Mouse (Mus musculus) lung, adult 2 months (tissue): ENCODE measurements around the gene Fbxl19. TPM values are rescaled to one million over a fixed set of nuclear protein-coding genes. Genes with fewer than 3 reads are reported as not detected.

Source experiments
- DNase-seq: peaks from one replicate; pipeline ENCODE4 v3.0.0; 2022
- H3K4me1 ChIP-seq: fragments of 200-500 bp; 2 replicates; pipeline ENCODE4 v1.6.1; 2011; ENCODE audit warnings: low read length; ENCODE audit not compliant: control insufficient read depth, insufficient read depth
- H3K4me3 ChIP-seq: fragments of 200-500 bp; replicated peaks from 2 replicates; pipeline ENCODE3; 2011; ENCODE audit warnings: low read depth, mild to moderate bottlenecking, control low read depth, low read length; ENCODE audit errors: extremely low read depth
- CTCF ChIP-seq: fragments of 200-500 bp; IDR thresholded peaks from 2 replicates; pipeline ENCODE4 v1.5.1; 2011; ENCODE audit warnings: mild to moderate bottlenecking, low read length, control low read depth; ENCODE audit not compliant: insufficient read depth
- POLR2A ChIP-seq: fragments of 200-500 bp; IDR thresholded peaks from 2 replicates; pipeline ENCODE4 v1.6.1; 2011; ENCODE audit warnings: low read depth, mild to moderate bottlenecking, control low read depth, low read length, borderline replicate concordance; ENCODE audit errors: extremely low read depth
- WGBS: fragments of 180-500 bp; shearing (Covaris S2); methylation state at CpG from one replicate; pipeline ENCODE4 v1.1.7; 2018; 5-methylcytosine and 5-hydroxymethylcytosine counted together
- polyA plus RNA-seq: library from polyadenylated mRNA; depleted of rRNA; stranded (reverse); fragments of >200 nt; gene quantifications from 2 replicates; pipeline ENCODE4 v1.2.3, GENCODE M21; 2012

The Fbxl19 gene
- polyA plus RNA-seq, 1 experiment, result 25.9 TPM

DNA sequence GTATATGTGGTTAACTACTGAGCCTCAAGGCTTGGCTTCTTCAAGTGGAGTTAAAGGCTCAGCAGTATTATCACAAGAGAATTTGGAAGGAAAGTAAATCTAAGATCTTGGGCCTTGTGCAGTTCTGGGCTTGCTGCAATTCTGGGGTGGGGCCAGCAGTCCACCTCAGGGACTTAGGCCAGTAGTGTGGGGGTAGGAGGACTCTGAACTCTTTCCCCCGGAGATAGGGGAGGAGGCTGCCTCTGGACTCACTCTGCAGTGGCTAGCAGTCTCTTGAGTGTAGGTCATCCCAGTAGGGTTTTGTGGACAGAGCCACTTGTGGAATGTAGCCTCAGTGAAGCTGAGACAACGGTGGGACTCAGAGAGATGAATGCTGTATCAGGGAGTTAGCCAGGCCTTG lies 21.4 kb downstream of the Fbxl19 start:
- no peak for DNase-seq
- Histone ChIP-seq H3K4me3 (no peak overlapping the region), H3K4me1 (peaks cover 3% of the 10 kb centered on the region; the same call in 1 of the 2 replicates)
- 79% methylated on average over 2 of the region's 2 CpGs for WGBS
- TF ChIP-seq CTCF, result no peak
- no peak for TF ChIP-seq POLR2A

DNA sequence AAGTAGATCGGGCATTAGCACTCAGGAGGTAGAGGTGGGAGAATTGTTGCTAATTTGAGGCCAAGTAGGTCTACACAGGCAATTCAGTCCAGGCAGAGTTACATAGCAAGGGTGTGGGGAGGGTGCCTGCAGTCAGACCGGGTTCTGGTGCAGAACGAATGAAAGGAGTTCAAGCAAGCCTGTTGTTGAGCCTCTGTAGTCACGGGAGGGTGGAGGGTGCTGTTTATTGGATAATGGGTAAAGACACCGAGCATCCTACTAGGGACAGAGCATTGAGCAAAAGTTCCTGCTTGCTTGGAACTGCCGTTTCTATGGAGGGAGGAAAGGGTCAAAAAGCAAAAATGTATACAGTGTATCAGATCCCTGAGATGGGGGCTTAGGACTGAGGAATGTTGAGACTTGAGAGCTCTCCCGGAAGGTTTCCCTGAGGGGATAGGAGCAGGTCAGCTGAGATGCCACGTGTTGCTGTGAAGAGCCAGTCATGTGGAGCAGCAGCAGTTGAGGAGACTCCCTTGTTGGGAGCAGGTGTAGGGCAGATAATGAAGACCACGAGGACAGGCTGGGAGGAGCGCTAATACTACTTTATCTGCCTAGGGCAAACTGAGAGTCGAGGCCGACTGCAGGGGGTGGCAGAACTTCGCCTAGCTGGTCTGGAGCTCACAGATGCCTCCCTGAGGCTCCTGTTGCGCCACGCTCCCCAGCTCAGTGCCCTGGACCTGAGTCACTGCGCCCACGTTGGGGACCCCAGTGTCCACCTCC lies 22.7 kb downstream of the Fbxl19 start:
- Histone ChIP-seq H3K4me1 (peaks cover 3% of the 10 kb centered on the region; the same call in 1 of the 2 replicates), H3K4me3 (no peak overlapping the region)
- 74% methylated on average over 17 of the region's 17 CpGs for WGBS
- no peak for DNase-seq
- TF ChIP-seq CTCF (no peak), POLR2A (no peak)

DNA sequence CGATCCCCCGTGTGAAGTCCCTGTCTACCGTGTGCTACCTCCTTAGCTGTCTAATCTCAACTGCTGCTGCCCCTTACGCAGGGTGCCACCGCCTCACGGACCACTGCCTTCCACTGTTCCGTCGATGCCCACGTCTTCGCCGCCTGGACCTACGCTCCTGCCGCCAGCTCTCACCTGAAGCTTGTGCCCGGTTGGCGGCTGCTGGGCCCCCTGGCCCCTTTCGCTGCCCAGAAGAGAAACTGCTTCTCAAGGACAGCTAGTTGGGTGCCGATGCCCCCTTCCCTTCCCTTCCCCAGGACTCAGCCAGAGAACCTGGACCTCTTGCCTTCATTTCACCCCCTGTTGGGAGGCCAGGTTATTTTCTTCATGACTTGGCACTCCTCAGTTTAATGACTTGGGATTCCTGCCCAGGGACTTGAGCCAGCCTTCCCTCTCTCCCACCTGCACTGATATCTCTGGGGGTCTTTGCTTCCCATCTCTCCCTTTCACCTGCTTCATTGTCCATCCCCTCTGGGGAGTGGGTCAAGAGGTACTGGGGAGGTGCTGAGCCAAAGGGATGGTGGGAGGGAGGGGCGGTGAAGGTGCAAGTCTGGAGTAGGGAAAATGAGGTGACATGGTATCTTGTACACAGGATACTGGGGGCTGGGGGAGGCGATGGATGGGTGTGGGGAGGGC lies 23.5 kb downstream of the Fbxl19 start:
- DNase-seq, result no peak
- TF ChIP-seq POLR2A (no peak), CTCF (no peak)
- 91% methylated on average over 19 of the region's 19 CpGs for WGBS
- Histone ChIP-seq H3K4me1 (peaks cover 3% of the 10 kb centered on the region; the same call in 1 of the 2 replicates), H3K4me3 (no peak overlapping the region)

DNA sequence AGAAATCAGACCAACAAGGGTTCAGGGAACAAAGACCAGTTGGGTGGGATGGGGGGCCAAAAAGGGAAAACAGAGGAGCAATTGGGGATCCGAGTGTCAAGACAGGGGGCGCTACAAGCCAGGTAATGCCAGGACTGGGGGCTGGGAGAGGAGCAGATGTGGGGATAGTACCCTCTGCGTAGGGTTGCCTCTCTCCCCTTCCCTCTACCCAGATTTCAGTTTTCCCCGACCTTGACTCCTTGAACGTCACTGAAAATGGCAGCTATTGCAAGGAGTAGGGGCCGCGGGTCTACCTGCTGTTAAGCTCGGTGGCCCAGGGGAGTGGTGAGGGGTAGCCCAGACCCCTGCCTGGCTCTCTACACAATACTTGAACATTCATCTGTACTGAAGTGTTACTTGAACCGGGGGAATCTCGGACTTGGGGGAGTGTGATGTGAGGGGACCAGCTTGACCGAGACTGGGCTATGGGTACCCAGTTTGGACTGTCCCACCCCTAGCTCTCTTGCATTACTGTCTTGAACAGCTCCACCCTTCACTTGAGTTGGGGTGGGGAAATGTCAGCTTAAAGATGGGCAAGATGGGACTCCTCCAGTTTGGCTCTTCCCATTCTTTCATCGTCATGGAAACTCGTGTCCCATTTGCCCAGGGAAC lies 24.1 kb downstream of the Fbxl19 start:
- WGBS, result 49% methylated on average over 13 of the region's 13 CpGs
- DNase-seq, result no peak
- peaks cover 3% of the 10 kb centered on the region; the same call in 1 of the 2 replicates for H3K4me1 ChIP-seq

DNA sequence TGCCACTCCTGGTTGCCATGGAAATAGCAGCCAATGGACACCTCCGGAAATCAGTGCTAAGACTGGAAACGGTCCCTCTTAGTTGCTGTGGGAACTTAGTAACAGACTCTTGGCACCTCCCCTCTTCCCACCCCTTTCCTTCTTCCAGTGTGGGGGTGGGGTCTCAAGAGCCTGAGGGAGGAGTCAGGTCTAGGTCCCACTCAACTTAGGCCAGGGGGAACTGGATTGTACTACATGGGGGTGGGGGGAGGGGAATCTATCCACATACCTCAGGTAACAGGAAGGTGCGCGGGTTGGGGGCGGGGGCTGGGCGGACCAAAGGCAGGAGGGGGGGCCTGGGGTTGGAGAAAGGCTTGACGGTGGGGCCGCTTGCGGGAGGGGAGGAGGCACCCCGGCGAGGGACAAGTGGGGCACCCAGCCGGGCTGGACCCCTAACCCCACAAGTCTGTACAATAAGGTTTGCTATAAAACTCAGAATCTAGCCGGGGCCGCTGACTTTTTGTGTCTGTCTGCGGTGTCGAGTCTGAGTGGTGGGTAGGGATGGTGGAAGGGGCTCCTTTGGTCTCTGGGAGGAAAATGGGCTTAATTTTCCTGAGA lies 24.8 kb downstream of the Fbxl19 start:
- TF ChIP-seq POLR2A, result no peak
- no peak for TF ChIP-seq CTCF
- DNase-seq, result peak; percentile 96
- H3K4me1 ChIP-seq, result peaks cover 5% of the 10 kb centered on the region
- 3% methylated on average over 16 of the region's 16 CpGs for WGBS
- peak overlapping the region; percentile 99 for H3K4me3 ChIP-seq

More for the DNA sequence above, 24.1 kb downstream of the Fbxl19 start:
- no peak for TF ChIP-seq POLR2A
- no peak for TF ChIP-seq CTCF
- H3K4me3 ChIP-seq, result no peak overlapping the region

DNA sequence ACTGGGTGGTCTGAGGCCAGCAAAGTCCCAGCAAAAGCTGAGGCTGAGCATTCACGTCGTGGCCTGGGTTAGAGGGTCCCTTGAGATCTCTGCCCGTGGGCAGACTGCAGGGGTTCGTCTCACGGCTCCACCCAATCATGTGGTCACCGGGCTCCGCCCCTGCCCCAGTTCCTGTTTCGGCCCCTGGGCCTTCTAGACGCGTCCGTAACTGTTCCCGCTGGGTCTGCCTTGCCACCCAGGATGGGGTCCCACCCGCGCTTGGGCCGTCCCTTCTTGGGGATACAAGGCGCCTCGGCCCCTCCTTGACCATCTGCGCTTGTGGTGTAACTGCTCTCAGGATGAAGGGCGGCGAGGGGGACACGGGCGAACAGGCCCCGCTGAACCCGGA lies 25.3 kb downstream of the Fbxl19 start, which contains the start of gene Orai3:
TSS of gene Orai3 (plus strand) at position 165 of the 388 bp plus-strand sequence.
- TF ChIP-seq CTCF (no peak), POLR2A (peak; percentile 98)

DNA sequence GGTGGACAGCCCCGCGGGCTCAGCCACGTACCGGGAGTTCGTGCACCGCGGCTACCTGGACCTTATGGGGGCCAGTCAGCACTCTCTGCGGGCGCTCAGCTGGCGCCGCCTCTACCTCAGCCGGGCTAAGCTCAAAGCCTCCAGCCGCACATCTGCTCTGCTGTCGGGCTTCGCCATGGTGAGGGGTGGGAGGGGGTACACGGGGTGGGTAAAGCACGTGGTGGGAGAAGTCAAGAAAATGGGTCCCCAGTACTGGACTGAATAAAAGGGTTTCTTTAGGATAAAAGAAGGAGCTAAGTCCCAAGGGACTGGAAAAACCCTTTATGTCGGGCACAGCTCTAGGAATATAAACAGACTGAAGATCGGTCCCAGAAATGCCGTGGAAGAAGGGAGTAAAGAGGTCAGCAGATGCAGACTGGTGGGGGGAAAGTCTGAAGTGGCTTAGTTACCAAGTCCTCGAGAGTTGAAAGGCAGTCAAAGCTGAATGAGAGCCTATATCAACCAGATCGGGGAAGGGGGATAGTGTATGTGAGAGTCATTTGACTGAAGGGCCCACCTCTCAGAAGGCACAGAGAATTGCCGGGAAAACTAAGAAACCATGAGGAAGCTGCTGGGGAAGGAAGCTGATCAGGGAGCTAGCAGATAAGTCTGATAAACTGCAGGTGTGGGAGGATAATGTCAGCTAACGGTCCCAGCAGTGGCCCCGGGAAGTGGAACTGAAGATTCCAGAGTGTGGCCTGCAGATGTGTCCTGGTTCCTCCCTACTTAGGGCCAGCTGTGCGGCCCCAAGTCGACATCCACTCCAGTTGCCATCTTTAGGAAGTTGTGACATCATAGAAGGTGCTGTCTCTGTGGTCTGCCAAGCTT lies 25.9 kb downstream of the Fbxl19 start:
- TF ChIP-seq CTCF (no peak), POLR2A (no peak)
- peaks cover 6% of the 10 kb centered on the region for H3K4me1 ChIP-seq
- peak overlapping the region; percentile 99 for H3K4me3 ChIP-seq
- 1% methylated on average over 27 of the region's 27 CpGs for WGBS
- no peak for DNase-seq

More for the DNA sequence above, 25.3 kb downstream of the Fbxl19 start, which contains the start of gene Orai3:
- under 1% methylated on average over 24 of the region's 24 CpGs for WGBS
- Histone ChIP-seq H3K4me1 (peaks cover 6% of the 10 kb centered on the region), H3K4me3 (peak within 1 kb of the TSS; percentile 99)
- DNase-seq, result peak; percentile 92

DNA sequence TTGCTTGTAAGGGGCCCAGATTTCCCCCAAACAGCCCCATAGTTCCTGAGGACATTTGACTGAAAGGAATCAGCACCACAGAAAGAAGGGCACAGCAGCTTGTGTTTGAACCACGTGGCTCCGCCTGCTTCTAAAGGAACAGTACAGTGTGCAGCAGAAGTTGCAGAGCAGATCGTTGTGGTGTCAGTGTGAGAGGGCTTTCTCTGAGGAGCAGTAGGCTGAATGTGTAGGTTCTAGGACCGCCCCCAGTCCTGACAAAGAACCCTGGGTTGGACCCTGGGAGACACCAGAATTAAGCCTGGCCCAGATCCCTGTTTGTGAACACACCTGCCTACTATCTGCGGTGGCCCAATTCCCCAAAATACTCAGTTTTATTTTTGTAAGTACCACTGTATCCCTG lies 26.9 kb downstream of the Fbxl19 start:
- 60% methylated on average over 5 of the region's 5 CpGs for WGBS
- Histone ChIP-seq H3K4me3 (no peak overlapping the region), H3K4me1 (peaks cover 9% of the 10 kb centered on the region)
- TF ChIP-seq POLR2A (no peak), CTCF (no peak)
- no peak for DNase-seq

DNA sequence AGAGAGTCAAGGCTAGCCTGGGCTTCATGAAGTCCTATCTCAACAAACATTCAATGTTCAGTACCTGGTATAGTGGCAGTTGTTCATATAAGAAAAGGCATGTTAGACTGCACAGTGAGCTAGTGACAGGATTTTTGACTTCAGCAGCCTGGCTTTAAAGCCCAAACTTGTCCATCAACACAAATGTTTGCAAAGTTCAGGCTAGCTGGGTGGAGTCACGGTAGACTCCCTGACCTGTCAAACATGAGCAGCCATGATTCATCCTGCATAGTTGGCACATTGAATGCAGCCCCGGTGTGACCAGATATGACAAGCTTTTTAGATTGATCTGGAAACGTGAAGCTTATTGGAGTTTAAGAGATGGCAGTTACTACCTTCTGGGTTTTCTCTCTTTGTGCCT lies 27.7 kb downstream of the Fbxl19 start:
- DNase-seq, result no peak
- Histone ChIP-seq H3K4me3 (no peak overlapping the region), H3K4me1 (peaks cover 9% of the 10 kb centered on the region)
- no peak for TF ChIP-seq CTCF
- TF ChIP-seq POLR2A, result no peak
- WGBS, result 35% methylated on average over 3 of the region's 3 CpGs
